Comparison of ENCODE assay signal across 8 mouse cellular contexts in genomic region chr5:151367881-151368394, GRCm38 (mm10).
DNase-seq lines count a peak whose midpoint lies in the region; ATAC-seq and TF ChIP-seq lines count a peak whose summit lies in the region.

No protein-coding gene starts in this region.

- no peaks in the 10 kb centered on the region for H3K9me3 ChIP-seq in ES-E14 (ENCODE audit: control insufficient read depth, insufficient read depth, low read depth, low read length)
- H3K9me3 ChIP-seq in embryonic facial prominence, embryonic 11.5 days (replicated peaks; ENCODE audit: control insufficient read depth, low read length): no peaks in the 10 kb centered on the region
- H3K9me3 ChIP-seq in heart, postnatal 0 days (replicated peaks; ENCODE audit: control insufficient read depth, low read length): no peaks in the 10 kb centered on the region
- no peaks in the 10 kb centered on the region for H3K9me3 ChIP-seq in limb, embryonic 13.5 days
- H3K9me3 ChIP-seq in midbrain, embryonic 11.5 days (ENCODE audit: control insufficient read depth, low read length): no peaks in the 10 kb centered on the region

- TF ChIP-seq CTCF in heart, postnatal 0 days (IDR thresholded peaks at IDR 0.05; ENCODE audit: low read depth): no peak

- peak; percentile 50 for DNase-seq in gastrocnemius, adult 18-20 months (ENCODE audit: low spot score)
- no peak for DNase-seq in gastrocnemius, postnatal 25 days
- DNase-seq in ES-E14 (ENCODE audit: low read depth, low spot score): no peak
- DNase-seq in embryonic facial prominence, embryonic 11.5 days (ENCODE audit: low spot score): peak; percentile 69
- no peak for DNase-seq in heart, postnatal 0 days (ENCODE audit: low spot score)
- DNase-seq in midbrain, embryonic 11.5 days (ENCODE audit: low spot score, missing footprints): no peak
- no peak for DNase-seq in thymus, postnatal 0 days (ENCODE audit: low spot score)

- TF ChIP-seq EP300 in heart, postnatal 0 days (IDR thresholded peaks at IDR 0.05; ENCODE audit: low read depth): no peak

- no peaks in the 10 kb centered on the region for H3K36me3 ChIP-seq in ES-E14 (ENCODE audit: control insufficient read depth, insufficient read depth, low read length, poor library complexity, severe bottlenecking)
- H3K36me3 ChIP-seq in embryonic facial prominence, embryonic 11.5 days (replicated peaks; ENCODE audit: control insufficient read depth, insufficient read depth, low read depth, low read length): no peaks in the 10 kb centered on the region
- H3K36me3 ChIP-seq in heart, postnatal 0 days (replicated peaks; ENCODE audit: control insufficient read depth, insufficient read depth, low read length): no peaks in the 10 kb centered on the region
- no peaks in the 10 kb centered on the region for H3K36me3 ChIP-seq in limb, embryonic 13.5 days
- H3K36me3 ChIP-seq in midbrain, embryonic 11.5 days (ENCODE audit: control insufficient read depth, insufficient read depth, low read length): no peaks in the 10 kb centered on the region

- H3K4me1 ChIP-seq in ES-E14 (ENCODE audit: control insufficient read depth in 2 of 2, insufficient read depth in 2 of 2, low read length in 2 of 2, poor library complexity in 1 of 2): peaks cover 0 to 4% of the 10 kb centered on the region in 2 experiments; a peak in 1 of 4 replicates
- no peaks in the 10 kb centered on the region for H3K4me1 ChIP-seq in embryonic facial prominence, embryonic 11.5 days (ENCODE audit: control insufficient read depth, insufficient read depth, low read length)
- H3K4me1 ChIP-seq in heart, postnatal 0 days (ENCODE audit: control insufficient read depth, insufficient read depth): no peaks in the 10 kb centered on the region; the same call in 1 of the 2 replicates
- H3K4me1 ChIP-seq in limb, embryonic 13.5 days: peaks cover 11% of the 10 kb centered on the region
- H3K4me1 ChIP-seq in midbrain, embryonic 11.5 days (ENCODE audit: control insufficient read depth, insufficient read depth, low read length): peaks cover 13% of the 10 kb centered on the region; the same call in 1 of the 2 replicates

- 10% methylated on average over 16 of the region's 16 CpGs for WGBS in embryonic facial prominence, embryonic 11.5 days
- WGBS in heart, postnatal 0 days: 9% methylated on average over 16 of the region's 16 CpGs
- 7% methylated on average over 16 of the region's 16 CpGs for WGBS in limb, embryonic 13.5 days
- WGBS in midbrain, embryonic 11.5 days: 14% methylated on average over 16 of the region's 16 CpGs

- no peaks in the 10 kb centered on the region for H3K27me3 ChIP-seq in embryonic facial prominence, embryonic 11.5 days (ENCODE audit: control insufficient read depth, insufficient read depth, low read length)
- no peaks in the 10 kb centered on the region for H3K27me3 ChIP-seq in heart, postnatal 0 days (ENCODE audit: control insufficient read depth, insufficient read depth, low read length)
- no peaks in the 10 kb centered on the region for H3K27me3 ChIP-seq in limb, embryonic 13.5 days
- H3K27me3 ChIP-seq in midbrain, embryonic 11.5 days (ENCODE audit: control insufficient read depth, insufficient read depth, low read length): no peaks in the 10 kb centered on the region

- peak; percentile 32 for ATAC-seq in embryonic facial prominence, embryonic 11.5 days (replicated peaks; ENCODE audit: insufficient number of reproducible peaks, low FRiP score, low TSS enrichment, low read depth)
- 0 out of 2 replicates have a peak, but pooled peaks have one; percentile 1 for ATAC-seq in heart, postnatal 0 days (ENCODE audit: insufficient read depth, low read depth)
- ATAC-seq in limb, embryonic 13.5 days (ENCODE audit: low FRiP score, low read depth): peak; percentile 13
- ATAC-seq in midbrain, embryonic 11.5 days (ENCODE audit: low FRiP score): peak; percentile 17

- H3K27ac ChIP-seq in ES-E14 (ENCODE audit: insufficient read depth, low read depth, low read length, poor library complexity, severe bottlenecking): peak overlapping the region; percentile 86
- H3K27ac ChIP-seq in embryonic facial prominence, embryonic 11.5 days (replicated peaks; ENCODE audit: low read depth, low read length): peak overlapping the region; percentile 66
- H3K27ac ChIP-seq in heart, postnatal 0 days (ENCODE audit: low read depth): peak overlapping the region; percentile 93
- peak overlapping the region; percentile 92 for H3K27ac ChIP-seq in limb, embryonic 13.5 days
- H3K27ac ChIP-seq in midbrain, embryonic 11.5 days (ENCODE audit: low read depth, low read length): peak overlapping the region; percentile 88

- H3K4me3 ChIP-seq in ES-E14 (ENCODE audit: insufficient read depth in 1 of 2, low read depth in 1 of 2, low read length in 2 of 2, poor library complexity in 1 of 2, severe bottlenecking in 1 of 2): peak overlapping the region; percentile 69 to 88
- H3K4me3 ChIP-seq in embryonic facial prominence, embryonic 11.5 days (ENCODE audit: low read depth, low read length): peak overlapping the region; percentile 40
- H3K4me3 ChIP-seq in heart, postnatal 0 days (ENCODE audit: low read depth, low read length): peak overlapping the region; percentile 53
- H3K4me3 ChIP-seq in limb, embryonic 13.5 days: peak overlapping the region; percentile 55
- H3K4me3 ChIP-seq in midbrain, embryonic 11.5 days (ENCODE audit: low read depth, low read length): peak overlapping the region; percentile 47

- in situ Hi-C loops in ES-E14 (cut with MboI; ENCODE audit: low sequenced_read_pairs in 2 of 2, unreplicated experiment in 2 of 2): no loop called here

- peak overlapping the region; percentile 81 for H3K9ac ChIP-seq in ES-E14 (ENCODE audit: insufficient read depth, low read depth, low read length, poor library complexity, severe bottlenecking)
- peak overlapping the region; percentile 69 for H3K9ac ChIP-seq in embryonic facial prominence, embryonic 11.5 days (replicated peaks; ENCODE audit: low read length)
- H3K9ac ChIP-seq in heart, postnatal 0 days (replicated peaks; ENCODE audit: low read depth, low read length): peak overlapping the region; percentile 11
- H3K9ac ChIP-seq in limb, embryonic 13.5 days: peak overlapping the region; percentile 79
- H3K9ac ChIP-seq in midbrain, embryonic 11.5 days (ENCODE audit: low read length): peak overlapping the region; percentile 78

- peak overlapping the region; percentile 45 for H3K4me2 ChIP-seq in embryonic facial prominence, embryonic 11.5 days (ENCODE audit: low read depth, low read length)
- peak overlapping the region; percentile 71 for H3K4me2 ChIP-seq in heart, postnatal 0 days (ENCODE audit: low read depth, low read length)
- H3K4me2 ChIP-seq in limb, embryonic 13.5 days (replicated peaks): peak overlapping the region; percentile 68
- peak overlapping the region; percentile 66 for H3K4me2 ChIP-seq in midbrain, embryonic 11.5 days

TF ChIP-seq in ES-E14, 5 proteins besides CTCF, POLR2A, EP300 and RAD21:
- TF ChIP-seq HCFC1 (IDR thresholded peaks at IDR 0.05; ENCODE audit: borderline replicate concordance, insufficient read depth, low read length) (no peak), CHD2 (IDR thresholded peaks at IDR 0.05; ENCODE audit: low read depth, low read length) (no peak), MAFK (IDR thresholded peaks at IDR 0.05; ENCODE audit: insufficient read depth, low read depth, low read length) (no peak), ZC3H11A (IDR thresholded peaks at IDR 0.05; ENCODE audit: borderline replicate concordance, low read depth, low read length) (no peak), ZNF384 (IDR thresholded peaks at IDR 0.05; ENCODE audit: low read depth, low read length) (no peak)

Comparison
In these comparisons a context has a peak if more than half of its experiments do, and no peak if none do; other contexts are left out.
1. DNase-seq: peak in gastrocnemius, adult 18-20 months (single experiment) and embryonic facial prominence, embryonic 11.5 days (single experiment); none in gastrocnemius, postnatal 25 days (single experiment), ES-E14 (single experiment), heart, postnatal 0 days (single experiment), midbrain, embryonic 11.5 days (single experiment) and thymus, postnatal 0 days (single experiment).
2. H3K9ac ChIP-seq: peak in every context shown above with its lines; median percentile 81 in ES-E14; 79 in limb, embryonic 13.5 days; 78 in midbrain, embryonic 11.5 days; 69 in embryonic facial prominence, embryonic 11.5 days; 11 in heart, postnatal 0 days.
3. Peak in every context shown above with its lines, with median percentiles within 50 percentile points of each other: H3K27ac ChIP-seq, H3K4me3 ChIP-seq, ATAC-seq and H3K4me2 ChIP-seq.